Mouse (Mus musculus) cerebellum, adult 8-10 months (tissue): ENCODE results near the gene Trex2.
"Not testable (repeated sequence)": the region's sequence is repeated elsewhere in the genome, so short reads cannot be mapped to it uniquely, and the experiment has no call there.

Experiments used
- DNase-seq: peaks from one replicate; pipeline ENCODE4 v3.0.0; 2022

Gene Trex2

DNA sequence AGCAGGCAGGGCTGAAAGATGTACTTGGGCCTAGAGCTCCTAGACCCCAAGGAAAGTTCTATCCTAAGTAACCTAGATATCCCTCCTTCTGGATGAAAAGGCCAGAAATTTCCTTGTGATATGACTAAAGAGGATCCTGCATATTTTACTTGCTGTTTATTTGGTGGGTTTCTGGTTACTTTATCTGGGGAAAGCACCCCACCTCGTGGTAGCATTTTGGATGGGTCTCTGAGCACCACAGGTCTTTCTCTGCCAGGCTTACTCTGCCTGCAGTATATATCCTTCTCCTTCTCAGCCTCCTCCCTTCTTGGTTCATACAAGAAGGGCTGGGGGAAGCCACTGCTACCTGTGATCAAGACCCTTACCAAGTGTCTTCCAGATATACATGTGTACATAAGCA lies 22.4 kb downstream of the Trex2 start:
- DNase-seq = no peak

DNA sequence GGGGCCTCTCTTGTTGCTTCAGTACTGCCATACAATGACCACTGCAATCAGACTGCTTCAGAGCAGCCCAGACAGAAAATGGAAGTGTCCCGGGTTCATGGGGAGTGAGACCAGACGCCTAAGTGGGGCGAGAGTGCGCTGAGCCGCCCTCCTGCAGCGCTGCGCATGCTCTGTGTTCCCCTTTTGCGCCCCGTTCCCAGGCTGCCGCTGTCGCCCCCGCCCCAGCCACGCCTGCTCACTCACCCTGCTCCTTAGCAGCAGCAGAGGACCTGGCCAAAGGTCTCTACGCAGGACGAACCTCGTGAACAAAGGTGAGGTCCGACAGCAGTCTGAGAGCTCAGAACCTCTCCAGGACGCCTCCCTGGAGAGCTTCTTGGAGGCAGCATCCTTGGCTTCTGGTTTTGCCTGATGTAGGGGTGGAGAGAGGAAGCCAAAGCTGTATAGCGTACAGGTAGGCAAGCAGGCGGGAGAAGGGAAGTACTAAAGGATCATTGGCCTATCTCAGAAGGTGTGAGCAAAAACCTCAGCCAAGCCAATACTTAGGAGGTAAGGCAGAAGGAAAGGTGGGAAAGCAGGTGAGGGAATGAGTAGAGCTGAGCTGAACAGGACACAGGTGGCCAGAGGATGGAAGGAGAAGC lies 24.1 kb downstream of the Trex2 start, which contains the start of gene Zfp92:
Zfp92 (plus strand) TSS at position 217 of the 638 bp plus-strand sequence.
- DNase-seq = no peak

- DNase-seq = no peak
Measured at GRCm38 (mm10) chrX:73401616-73402015, 33.5 kb downstream of the Trex2 start.

DNA sequence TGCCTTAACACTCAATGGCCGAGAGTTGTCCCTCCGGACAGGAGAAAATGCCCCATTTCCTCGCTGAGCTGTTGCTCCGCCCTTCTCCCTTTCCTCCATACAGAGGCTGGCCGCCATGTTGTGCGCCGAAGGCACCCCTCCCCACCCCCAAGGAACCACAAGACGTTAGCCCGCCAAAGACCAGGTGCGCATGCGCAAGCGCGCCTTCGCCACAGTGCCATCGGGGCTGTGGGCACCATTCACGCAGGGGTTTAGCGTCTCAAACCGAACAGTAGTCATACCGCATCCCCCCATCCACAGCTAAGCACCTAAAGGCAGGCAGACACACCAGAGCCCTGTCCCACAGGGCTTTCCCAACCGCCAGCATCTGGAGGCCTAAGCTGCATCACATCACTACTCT lies 34.2 kb downstream of the Trex2 start:
- no peak for DNase-seq

DNA sequence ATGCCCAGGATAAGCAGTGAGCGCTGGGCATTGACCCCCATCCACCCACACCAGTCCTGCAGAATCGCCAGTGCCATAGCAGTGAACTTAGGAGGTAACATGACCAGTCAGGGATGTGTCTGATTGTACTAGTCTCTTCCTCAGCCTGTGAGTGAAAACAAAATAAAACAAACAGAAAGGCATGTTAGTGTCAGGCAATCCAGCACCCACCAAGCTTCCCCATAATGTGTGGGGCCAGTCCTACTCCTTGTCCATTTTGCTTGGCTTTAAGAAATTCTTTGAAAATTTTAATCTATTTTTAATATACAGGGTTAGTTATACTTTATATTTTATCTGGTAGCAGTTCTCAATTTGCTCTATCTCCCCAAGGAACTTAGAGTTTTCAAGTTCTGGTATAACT lies 36.5 kb downstream of the Trex2 start, which contains the start of gene Gm18336:
Gm18336 (minus strand) TSS at position 101 of the 400 bp plus-strand sequence.
- not testable (repeated sequence) for DNase-seq

DNA sequence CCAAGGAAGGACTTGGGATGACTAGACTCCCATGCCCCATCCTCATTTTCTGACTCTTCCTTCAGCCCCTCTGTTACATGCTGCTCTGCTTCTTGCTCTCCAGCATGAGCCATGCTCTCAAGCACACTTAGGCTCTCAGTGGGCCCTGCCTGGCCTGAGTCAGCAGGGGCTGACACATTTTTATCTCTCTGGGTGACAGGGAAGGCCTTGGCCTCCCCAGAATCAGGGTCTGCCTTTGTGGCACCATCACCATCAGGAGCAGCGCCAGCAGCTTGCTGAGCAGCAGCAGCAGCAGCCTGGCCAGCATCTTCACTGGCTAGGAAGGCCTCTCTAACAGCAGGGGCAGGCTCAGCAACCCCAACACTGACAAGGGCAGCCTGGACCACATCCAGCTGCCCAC lies 38.7 kb downstream of the Trex2 start:
- DNase-seq = no peak

GRCm38 (mm10) chrX:73391481-73391880 lies 43.7 kb downstream of the Trex2 start:
- no peak for DNase-seq

- no peak for DNase-seq
Measured at GRCm38 (mm10) chrX:73384924-73385323, 50.2 kb downstream of the Trex2 start.

GRCm38 (mm10) chrX:73384419-73384818 lies 50.7 kb downstream of the Trex2 start:
- DNase-seq = no peak
